Comparison of ENCODE assay signal across 10 mouse cellular contexts in the genomic region with DNA sequence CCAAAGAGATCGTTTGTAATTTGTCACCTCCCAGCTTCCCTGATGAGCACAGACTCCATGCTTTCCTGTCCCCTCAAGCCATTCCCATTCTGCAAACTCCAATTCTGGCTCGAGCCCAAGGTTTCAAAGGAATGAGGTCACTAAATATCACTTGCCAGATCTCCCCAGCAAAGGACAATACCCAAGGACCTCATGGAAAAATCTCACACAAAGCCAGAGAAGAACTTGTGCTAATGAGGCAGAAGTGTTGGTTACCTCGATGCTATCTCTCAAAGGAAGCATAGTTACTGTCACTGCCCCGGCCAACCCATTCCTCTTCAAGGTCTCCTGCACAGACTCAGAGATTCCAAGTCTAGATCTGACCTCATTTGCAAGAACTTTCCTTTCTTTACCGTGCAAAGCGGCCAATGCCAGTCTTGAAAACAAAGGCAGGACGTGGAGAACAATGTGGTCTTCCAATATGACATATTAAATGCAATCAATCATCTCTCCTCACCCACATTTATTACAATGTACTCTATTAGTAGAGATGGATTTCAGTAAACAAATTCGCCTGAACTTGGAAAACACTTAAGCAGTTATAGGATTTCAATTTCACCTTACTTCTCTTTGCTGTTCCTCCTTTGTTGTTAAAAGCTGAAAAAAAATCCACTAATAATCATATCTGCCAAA.
DNase-seq lines count a peak whose midpoint lies in the region.
"Had no signal": no experiment of that assay in that cellular context is flagged by ENCODE, and none has a peak within 500 bp of the region (broad histone marks: within the 10 kb centered on the region; RNA-seq: fewer than 3 reads in every experiment).

No protein-coding gene starts in this region.

- peak; percentile 10 to 35 for DNase-seq in cerebellum, postnatal 14 days
- DNase-seq in cerebellum, adult 11 months, result no peak
- DNase-seq in ovary, adult 18-20 months (ENCODE audit: low spot score), result peak; percentile 7
- DNase-seq in ovary, postnatal 14 days (ENCODE audit: low spot score), result no peak
- DNase-seq in kidney, postnatal 14 days, result peak; percentile 62
- DNase-seq in T-cell, adult 2 months (ENCODE audit: low spot score), result no peak
- DNase-seq in frontal cortex, postnatal 36 days (ENCODE audit: low spot score in 2 of 2), result no peak
- no peak for DNase-seq in urinary bladder, postnatal 25 days (ENCODE audit: low spot score)
- DNase-seq: cerebellum, adult 9-11 months; liver, embryonic 13.5 days had no signal

Comparison
In these comparisons a context has a peak if more than half of its experiments do, and no peak if none do; other contexts are left out.
1. DNase-seq: peak in cerebellum, postnatal 14 days (2 of 2), ovary, adult 18-20 months (single experiment) and kidney, postnatal 14 days (single experiment); none in cerebellum, adult 11 months (single experiment), ovary, postnatal 14 days (single experiment), T-cell, adult 2 months (single experiment), frontal cortex, postnatal 36 days (0 of 2) and urinary bladder, postnatal 25 days (single experiment).